In the genomic region with DNA sequence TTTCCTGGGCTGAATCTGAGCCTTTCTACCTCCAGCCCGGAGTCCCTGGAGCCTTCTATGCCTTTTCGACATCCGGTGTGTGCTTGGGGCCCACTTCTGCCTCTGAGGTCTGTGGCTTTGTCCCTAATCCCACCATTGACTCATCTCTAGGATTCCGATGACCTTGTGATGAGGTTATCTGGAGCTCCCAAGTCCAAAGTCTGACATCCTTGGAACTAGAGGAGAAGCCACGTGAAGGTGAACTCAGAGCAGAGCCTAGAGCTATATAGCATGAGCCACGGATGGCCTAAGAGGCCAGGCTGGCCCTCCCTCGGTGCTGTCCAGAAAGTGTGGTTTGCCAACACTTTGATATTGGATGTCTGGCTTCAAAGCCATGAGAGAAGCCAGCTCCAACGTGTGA, we compare ENCODE assay signal across 22 mouse cellular contexts. TPM values are rescaled to one million over a fixed set of nuclear protein-coding genes. Genes with fewer than 3 reads are reported as not detected.
DNase-seq lines count a peak whose midpoint lies in the region; ATAC-seq and TF ChIP-seq lines count a peak whose summit lies in the region.
"Had no signal": no experiment of that assay in that cellular context is flagged by ENCODE, and none has a peak within 500 bp of the region (broad histone marks: within the 10 kb centered on the region; RNA-seq: fewer than 3 reads in every experiment).

No protein-coding gene starts in this region.

- no peak for TF ChIP-seq CTCF in liver, postnatal 0 days (IDR thresholded peaks at IDR 0.05; ENCODE audit: low read depth)

- DNase-seq in forebrain, embryonic 10.5 days (ENCODE audit: extremely low spot score, low spot score): no peak
- no peak for DNase-seq in liver, postnatal 0 days
- DNase-seq in liver, embryonic 11.5 days (ENCODE audit: low spot score): no peak
- no peak for DNase-seq in limb, embryonic 10.5 days (ENCODE audit: low spot score)
- DNase-seq in adrenal gland, postnatal 25 days: no peak
- DNase-seq: cerebellum, adult 11-12 months; cerebellum, adult 8-10 months; cerebellum, postnatal 10 days; cerebellum, postnatal 36 days; embryo, embryonic 11 days; gastrocnemius, postnatal 36 days; heart, adult 2 months; heart, postnatal 14 days; heart, postnatal 4 days had no signal

- TF ChIP-seq EP300 in liver, postnatal 0 days (IDR thresholded peaks at IDR 0.05; ENCODE audit: low read depth): no peak

- no peaks in the 10 kb centered on the region for H3K36me3 ChIP-seq in forebrain, embryonic 10.5 days (replicated peaks)
- no peaks in the 10 kb centered on the region for H3K36me3 ChIP-seq in forebrain, embryonic 15.5 days
- H3K36me3 ChIP-seq in liver, postnatal 0 days (replicated peaks; ENCODE audit: insufficient read depth, low read length): no peaks in the 10 kb centered on the region
- no peaks in the 10 kb centered on the region for H3K36me3 ChIP-seq in liver, embryonic 11.5 days (ENCODE audit: control insufficient read depth, insufficient read depth, low read length)
- H3K36me3 ChIP-seq in limb, embryonic 10.5 days: no peaks in the 10 kb centered on the region
- no peaks in the 10 kb centered on the region for H3K36me3 ChIP-seq in kidney, embryonic 14.5 days (ENCODE audit: control insufficient read depth, insufficient read depth, low read length)
- H3K36me3 ChIP-seq: heart, embryonic 10.5 days; heart, embryonic 13.5 days had no signal

- H3K9me3 ChIP-seq in forebrain, embryonic 10.5 days: no peaks in the 10 kb centered on the region
- no peaks in the 10 kb centered on the region for H3K9me3 ChIP-seq in forebrain, embryonic 15.5 days
- no peaks in the 10 kb centered on the region for H3K9me3 ChIP-seq in liver, postnatal 0 days (ENCODE audit: low read length)
- no peaks in the 10 kb centered on the region for H3K9me3 ChIP-seq in liver, embryonic 11.5 days (ENCODE audit: control insufficient read depth, low read length)
- no peaks in the 10 kb centered on the region for H3K9me3 ChIP-seq in limb, embryonic 10.5 days (replicated peaks)
- no peaks in the 10 kb centered on the region for H3K9me3 ChIP-seq in kidney, embryonic 14.5 days (ENCODE audit: control insufficient read depth, low read length)
- H3K9me3 ChIP-seq: heart, embryonic 10.5 days; heart, embryonic 13.5 days had no signal

- 0 out of 2 replicates have a peak overlapping the region, but pooled peaks have one; percentile 15 for H3K27ac ChIP-seq in forebrain, embryonic 10.5 days
- no peak overlapping the region for H3K27ac ChIP-seq in forebrain, embryonic 15.5 days (replicated peaks)
- no peak overlapping the region for H3K27ac ChIP-seq in liver, postnatal 0 days (ENCODE audit: low read depth)
- no peak overlapping the region for H3K27ac ChIP-seq in liver, embryonic 11.5 days (ENCODE audit: low read depth, low read length)
- 0 out of 2 replicates have a peak overlapping the region, but pooled peaks have one; percentile 17 for H3K27ac ChIP-seq in limb, embryonic 10.5 days
- no peak overlapping the region for H3K27ac ChIP-seq in kidney, embryonic 14.5 days (ENCODE audit: low read depth, low read length)
- H3K27ac ChIP-seq: heart, adult 2 months; heart, embryonic 10.5 days; heart, embryonic 13.5 days; hindbrain, embryonic 14.5 days; hindbrain, postnatal 0 days had no signal

- H3K4me3 ChIP-seq in forebrain, embryonic 10.5 days: no peak overlapping the region
- H3K4me3 ChIP-seq in forebrain, embryonic 15.5 days: no peak overlapping the region
- no peak overlapping the region for H3K4me3 ChIP-seq in liver, postnatal 0 days (ENCODE audit: low read depth, low read length)
- no peak overlapping the region for H3K4me3 ChIP-seq in liver, embryonic 11.5 days (ENCODE audit: low read depth, low read length)
- no peak overlapping the region for H3K4me3 ChIP-seq in limb, embryonic 10.5 days
- no peak overlapping the region for H3K4me3 ChIP-seq in kidney, embryonic 14.5 days (ENCODE audit: low read length)
- H3K4me3 ChIP-seq: heart, adult 2 months; heart, embryonic 10.5 days; heart, embryonic 13.5 days had no signal

- 82% methylated on average over 8 of the region's 8 CpGs for WGBS in forebrain, embryonic 10.5 days
- WGBS in forebrain, embryonic 15.5 days: 78% methylated on average over 8 of the region's 8 CpGs
- 53% methylated on average over 8 of the region's 8 CpGs for WGBS in liver, postnatal 0 days (ENCODE audit: insufficient replicate concordance)
- 53% methylated on average over 8 of the region's 8 CpGs for WGBS in liver, embryonic 11.5 days
- WGBS in limb, embryonic 10.5 days: 76% methylated on average over 8 of the region's 8 CpGs
- WGBS in kidney, embryonic 14.5 days: 66% methylated on average over 8 of the region's 8 CpGs

- no peak for ATAC-seq in forebrain, embryonic 15.5 days (replicated peaks)
- ATAC-seq in liver, postnatal 0 days: peak; percentile 62; the same call in 1 of the 2 replicates
- no peak for ATAC-seq in liver, embryonic 11.5 days (replicated peaks; ENCODE audit: low FRiP score)
- no peak for ATAC-seq in kidney, embryonic 14.5 days (ENCODE audit: low FRiP score, low TSS enrichment)
- ATAC-seq: activated CD4-positive, CD25-positive, alpha-beta regulatory T cell, adult 4 months; forebrain, embryonic 14.5 days; hindbrain, postnatal 0 days had no signal

- no peak overlapping the region for H3K4me2 ChIP-seq in forebrain, embryonic 15.5 days (replicated peaks)
- H3K4me2 ChIP-seq in liver, postnatal 0 days (ENCODE audit: low read depth, low read length): no peak overlapping the region
- no peak overlapping the region for H3K4me2 ChIP-seq in liver, embryonic 11.5 days
- H3K4me2 ChIP-seq in kidney, embryonic 14.5 days (replicated peaks; ENCODE audit: low read depth, low read length): no peak overlapping the region
- H3K4me2 ChIP-seq: heart, embryonic 13.5 days; hindbrain, embryonic 14.5 days had no signal

- H3K27me3 ChIP-seq in forebrain, embryonic 10.5 days (ENCODE audit: poor library complexity, severe bottlenecking): no peaks in the 10 kb centered on the region
- H3K27me3 ChIP-seq in forebrain, embryonic 15.5 days: no peaks in the 10 kb centered on the region
- no peaks in the 10 kb centered on the region for H3K27me3 ChIP-seq in liver, postnatal 0 days (ENCODE audit: insufficient read depth, low read length)
- peaks cover 6% of the 10 kb centered on the region; the same call in 1 of the 2 replicates for H3K27me3 ChIP-seq in liver, embryonic 11.5 days (replicated peaks; ENCODE audit: control insufficient read depth, insufficient read depth, low read length)
- H3K27me3 ChIP-seq in limb, embryonic 10.5 days (ENCODE audit: low read depth, poor library complexity, severe bottlenecking): no peaks in the 10 kb centered on the region
- no peaks in the 10 kb centered on the region for H3K27me3 ChIP-seq in kidney, embryonic 14.5 days (ENCODE audit: control insufficient read depth, insufficient read depth, low read length)
- H3K27me3 ChIP-seq: heart, embryonic 13.5 days had no signal

- H3K9ac ChIP-seq in forebrain, embryonic 15.5 days (replicated peaks): no peak overlapping the region
- H3K9ac ChIP-seq in liver, postnatal 0 days (replicated peaks): no peak overlapping the region
- no peak overlapping the region for H3K9ac ChIP-seq in liver, embryonic 11.5 days (ENCODE audit: low read depth, low read length)
- H3K9ac ChIP-seq in kidney, embryonic 14.5 days (ENCODE audit: low read depth, low read length): no peak overlapping the region
- H3K9ac ChIP-seq: heart, embryonic 13.5 days; hindbrain, embryonic 14.5 days had no signal

- peaks cover 27% of the 10 kb centered on the region for H3K4me1 ChIP-seq in forebrain, embryonic 10.5 days
- no peaks in the 10 kb centered on the region for H3K4me1 ChIP-seq in forebrain, embryonic 15.5 days
- peaks cover 7% of the 10 kb centered on the region for H3K4me1 ChIP-seq in liver, postnatal 0 days (ENCODE audit: insufficient read depth)
- peaks cover 4% of the 10 kb centered on the region; the same call in 1 of the 2 replicates for H3K4me1 ChIP-seq in liver, embryonic 11.5 days (replicated peaks; ENCODE audit: control insufficient read depth, insufficient read depth, low read length)
- peaks cover 41% of the 10 kb centered on the region for H3K4me1 ChIP-seq in limb, embryonic 10.5 days
- H3K4me1 ChIP-seq in kidney, embryonic 14.5 days (ENCODE audit: control insufficient read depth, insufficient read depth, low read length): no peaks in the 10 kb centered on the region

RNA-seq across cellular contexts. Expression of gene Sept9, which starts 23.4 kb away (rescaled TPM):
- polyA plus RNA-seq in forebrain, embryonic 10.5 days (2016; fragmentation: Nextera tagmentation; extraction: Ambion mirVana): 206 and 211 TPM in 2 replicates
- polyA plus RNA-seq in forebrain, embryonic 15.5 days (2015; fragmentation: Nextera tagmentation; extraction: Ambion mirVana): 126 and 128 TPM in 2 replicates
- polyA plus RNA-seq in liver, postnatal 0 days (2015; fragmentation: Nextera tagmentation; extraction: Ambion mirVana): 30.8 and 34.5 TPM in 2 replicates
- polyA plus RNA-seq in liver, embryonic 11.5 days (2014; fragmentation: Nextera tagmentation; extraction: Ambion mirVana): 111 and 117 TPM in 2 replicates
- polyA plus RNA-seq in limb, embryonic 10.5 days (2016; fragmentation: Nextera tagmentation; extraction: Ambion mirVana): 265 and 282 TPM in 2 replicates
- 96.6 and 104 TPM in 2 replicates for polyA plus RNA-seq in kidney, embryonic 14.5 days (2014; fragmentation: Nextera tagmentation; extraction: Ambion mirVana)
- 122 and 148 TPM in 2 replicates for total RNA-seq in adrenal gland, postnatal 25 days (2021)

Comparison
In these comparisons a context has a peak if more than half of its experiments do, and no peak if none do; other contexts are left out.
1. H3K27ac ChIP-seq: peak in forebrain, embryonic 10.5 days (single experiment) and limb, embryonic 10.5 days (single experiment); none in forebrain, embryonic 15.5 days (single experiment), liver, postnatal 0 days (single experiment), liver, embryonic 11.5 days (single experiment) and kidney, embryonic 14.5 days (single experiment).